ENCODE assay signal across 9 mouse cellular contexts in the genomic region with DNA sequence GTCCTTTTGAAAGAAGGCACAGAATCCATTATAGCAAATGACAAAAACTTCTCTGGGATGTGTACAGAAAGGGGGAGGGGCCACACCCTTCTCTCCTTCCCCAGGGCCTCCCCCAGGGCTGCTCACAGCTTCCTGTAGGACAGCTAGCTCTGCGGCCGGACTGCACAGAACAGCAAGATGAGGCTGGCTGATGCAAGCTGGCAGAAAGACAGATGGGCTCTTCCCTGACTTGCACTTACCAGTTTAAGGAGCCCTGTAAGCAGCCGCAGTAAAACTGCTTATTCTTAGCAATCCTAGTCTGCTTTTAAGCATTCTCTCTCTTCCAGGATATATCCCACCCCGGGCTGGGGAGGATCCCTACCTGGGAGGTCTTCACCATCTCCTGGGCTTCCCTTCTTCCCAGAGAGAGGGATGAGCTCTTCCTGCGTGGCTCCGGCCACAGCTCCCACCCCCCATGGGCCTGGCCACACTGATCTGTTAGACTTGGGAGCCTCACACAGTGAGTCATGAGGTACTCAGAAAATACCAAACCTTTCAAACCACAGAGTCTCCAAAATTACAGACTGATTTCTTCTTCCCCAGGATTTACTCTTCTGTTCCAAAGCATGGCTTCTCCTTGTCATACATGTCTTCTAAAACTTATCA.
DNase-seq lines count a peak whose midpoint lies in the region; ATAC-seq lines count a peak whose summit lies in the region.
"Had no signal": no experiment of that assay in that cellular context is flagged by ENCODE, and none has a peak within 500 bp of the region (broad histone marks: within the 10 kb centered on the region; RNA-seq: fewer than 3 reads in every experiment).

No protein-coding gene starts in this region.

- H3K9me3 ChIP-seq in forebrain, embryonic 11.5 days (ENCODE audit: control insufficient read depth, low read length): no peaks in the 10 kb centered on the region
- H3K9me3 ChIP-seq: limb, embryonic 12.5 days had no signal

- WGBS in forebrain, embryonic 11.5 days: 43% methylated on average over 6 of the region's 6 CpGs

- no peaks in the 10 kb centered on the region; the same call in 1 of the 2 replicates for H3K4me1 ChIP-seq in forebrain, embryonic 11.5 days (replicated peaks; ENCODE audit: control insufficient read depth, insufficient read depth, low read length)

- intact Hi-C loops in left cerebral cortex, postnatal 14 days (cut with DNase I): no loop called here

- no peak overlapping the region for H3K9ac ChIP-seq in forebrain, embryonic 11.5 days (ENCODE audit: low read length)
- H3K9ac ChIP-seq: limb, embryonic 12.5 days had no signal

- H3K4me2 ChIP-seq in forebrain, embryonic 11.5 days (ENCODE audit: low read depth, low read length, severe bottlenecking): no peak overlapping the region
- H3K4me2 ChIP-seq: limb, embryonic 12.5 days had no signal

- peak; percentile 28 to 40 for DNase-seq in left cerebral cortex, postnatal 14 days (ENCODE audit: low spot score in 2 of 2)
- DNase-seq in left cerebral cortex, adult 9 months (ENCODE audit: low spot score in 2 of 2): no peak
- DNase-seq in adipocyte (ENCODE audit: low spot score): peak; percentile 53
- DNase-seq in forebrain, embryonic 11.5 days (ENCODE audit: low spot score): no peak
- peak; percentile 27 for DNase-seq in kidney, postnatal 14 days
- DNase-seq in yolk sac, embryonic 10.5 days (ENCODE audit: low spot score): peak; percentile 36
- no peak for DNase-seq in layer of hippocampus, postnatal 25 days (ENCODE audit: extremely low spot score in 1 of 2, low spot score in 1 of 2)
- no peak for DNase-seq in cerebellum, postnatal 10 days

- peak; percentile 39; the same call in 1 of the 2 replicates for ATAC-seq in forebrain, embryonic 11.5 days (replicated peaks; ENCODE audit: low FRiP score)

- no peaks in the 10 kb centered on the region for H3K27me3 ChIP-seq in forebrain, embryonic 11.5 days (ENCODE audit: control insufficient read depth, insufficient read depth, low read length)
- H3K27me3 ChIP-seq: limb, embryonic 12.5 days had no signal

- H3K36me3 ChIP-seq in forebrain, embryonic 11.5 days (ENCODE audit: control insufficient read depth, insufficient read depth, low read length): no peaks in the 10 kb centered on the region

- no peak overlapping the region for H3K4me3 ChIP-seq in forebrain, embryonic 11.5 days (ENCODE audit: low read depth, low read length)
- H3K4me3 ChIP-seq: limb, embryonic 12.5 days had no signal

- H3K27ac ChIP-seq in forebrain, embryonic 11.5 days (ENCODE audit: low read depth, low read length): no peak overlapping the region
- H3K27ac ChIP-seq: limb, embryonic 12.5 days had no signal

Comparison
In these comparisons a context has a peak if more than half of its experiments do, and no peak if none do; other contexts are left out.
1. DNase-seq: peak in left cerebral cortex, postnatal 14 days (2 of 2), adipocyte (single experiment), kidney, postnatal 14 days (single experiment) and yolk sac, embryonic 10.5 days (single experiment); none in left cerebral cortex, adult 9 months (0 of 2), forebrain, embryonic 11.5 days (single experiment), layer of hippocampus, postnatal 25 days (0 of 2) and cerebellum, postnatal 10 days (0 of 2).